Mouse (Mus musculus): Measurements from ENCODE around the gene Det1.

- TF ChIP-seq EP300 (IDR thresholded peaks at IDR 0.05) (no peak), CTCF (IDR thresholded peaks at IDR 0.05) (no peak)
Observed at GRCm38 (mm10) chr7:78785906-78786305, 61.2 kb downstream of the Det1 start.

All from lung, postnatal 0 days (tissue).